Mouse (Mus musculus) embryo, embryonic 11.5 days (tissue): ENCODE results near the gene Ostf1.
A peak's percentile ranks its signal among the peaks of the same experiment; 100 is the strongest.

Source experiments
- DNase-seq: peaks from one replicate; pipeline ENCODE4 v3.0.0-alpha.2; 2012; ENCODE audit warnings: low read depth, low spot score

Gene Ostf1

DNA sequence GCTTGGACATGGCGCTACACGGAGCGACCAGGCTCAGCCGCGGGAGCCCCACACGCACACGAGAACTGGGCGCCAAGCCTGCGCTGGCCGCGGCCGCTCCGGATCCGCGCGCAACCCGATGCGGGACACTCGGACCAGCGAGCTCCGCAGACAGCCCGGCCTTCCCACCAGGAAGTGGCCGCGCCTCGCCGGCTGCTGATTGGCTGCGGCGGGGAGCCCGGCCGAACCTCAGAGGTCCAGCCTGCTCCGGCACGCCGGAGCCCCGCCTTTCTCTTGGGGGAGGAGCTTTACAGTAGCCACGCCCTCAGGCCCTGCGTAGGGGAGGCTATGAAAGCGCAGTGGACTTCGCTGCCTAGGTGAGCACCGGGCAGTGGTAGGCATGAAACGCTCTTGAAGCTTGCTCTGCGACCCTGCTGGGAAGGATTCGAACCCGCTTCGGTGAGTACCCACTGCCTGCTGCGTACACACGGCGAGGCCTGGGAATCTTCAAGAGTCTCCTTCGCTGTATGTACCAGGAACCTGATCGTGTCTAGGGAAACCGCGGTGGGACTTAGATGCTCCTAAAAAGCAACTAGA is at the start of gene Ostf1, which contains the start of gene Nmrk1:
Gene Ostf1 (minus strand): TSS at position 180 of the 576 bp plus-strand sequence.
Gene Nmrk1 (plus strand): TSS at position 307 of the 576 bp plus-strand sequence.
- DNase-seq: peak; percentile 87

DNA sequence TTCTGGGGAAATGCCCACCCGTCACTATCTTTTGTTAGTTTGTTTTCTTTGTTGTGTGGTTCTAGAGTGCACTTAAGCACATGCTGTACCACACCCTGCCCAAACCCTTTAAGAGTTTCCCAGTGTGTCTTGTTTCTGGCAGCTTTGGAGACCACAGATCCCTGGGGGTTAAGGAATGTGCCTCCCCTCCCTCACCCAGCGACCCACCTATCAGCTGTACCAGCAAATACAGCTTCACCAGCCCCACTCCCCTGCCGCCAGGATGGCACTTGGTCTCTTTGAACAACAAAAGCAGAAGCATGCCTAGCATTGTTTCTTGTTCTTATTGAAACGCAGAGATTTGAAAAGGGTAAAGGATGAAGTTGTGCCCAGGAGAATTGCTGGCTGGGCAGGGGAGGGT is 41.5 kb upstream of the Ostf1 start:
- no peak for DNase-seq

DNA sequence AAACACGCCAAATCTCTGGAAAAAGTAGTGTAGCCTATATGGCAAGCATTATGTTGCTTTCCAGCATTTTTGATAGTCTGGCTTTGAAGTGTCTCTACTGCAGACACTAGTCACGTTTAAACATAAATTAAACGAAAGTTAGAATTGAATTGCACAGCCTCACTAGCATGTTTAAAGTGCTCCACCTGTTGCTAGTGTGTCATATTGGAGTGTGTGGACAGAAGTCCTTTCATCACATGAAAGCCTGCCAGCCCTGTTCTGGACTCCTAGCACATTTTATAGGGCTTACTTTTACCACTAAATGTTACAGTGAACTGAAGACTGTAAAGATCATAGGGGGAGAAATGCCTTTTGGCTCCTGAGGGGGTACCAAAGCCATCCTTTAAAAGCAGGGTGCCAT is 40.9 kb upstream of the Ostf1 start:
- DNase-seq: no peak

DNA sequence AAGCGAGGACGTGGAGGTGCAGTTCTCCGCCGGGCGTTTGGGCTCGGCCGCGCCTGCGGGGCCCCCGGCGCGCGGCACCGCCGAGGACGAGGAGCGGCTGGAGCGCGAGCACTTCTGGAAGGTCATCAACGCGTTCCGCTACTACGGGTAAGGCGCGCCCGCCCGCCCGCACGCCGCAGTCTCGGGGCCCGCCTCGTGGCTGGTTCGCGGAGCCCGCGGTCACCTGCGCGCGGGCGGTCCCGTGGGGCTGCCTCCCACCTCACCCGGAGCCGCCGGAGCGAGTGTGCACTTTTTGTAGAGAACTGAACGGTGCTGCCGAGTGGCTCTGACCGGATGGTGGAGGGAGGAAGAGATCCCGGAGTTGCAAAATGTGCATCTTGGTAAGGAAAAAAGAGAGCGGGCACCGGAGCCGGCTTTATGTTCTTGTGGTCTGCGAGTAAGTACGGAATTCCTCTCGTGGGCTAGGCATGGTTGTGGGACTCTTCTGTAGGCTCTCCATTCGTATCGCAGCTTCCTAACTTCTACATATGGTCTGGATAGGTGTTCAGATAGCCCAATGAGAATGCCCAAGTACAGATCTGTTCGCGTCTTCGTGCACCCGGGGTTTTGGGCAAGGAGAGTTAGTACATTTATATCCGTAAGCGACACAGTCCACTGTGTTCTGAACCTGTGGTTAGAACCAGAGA is 39.6 kb upstream of the Ostf1 start:
- DNase-seq: peak; percentile 27

DNA sequence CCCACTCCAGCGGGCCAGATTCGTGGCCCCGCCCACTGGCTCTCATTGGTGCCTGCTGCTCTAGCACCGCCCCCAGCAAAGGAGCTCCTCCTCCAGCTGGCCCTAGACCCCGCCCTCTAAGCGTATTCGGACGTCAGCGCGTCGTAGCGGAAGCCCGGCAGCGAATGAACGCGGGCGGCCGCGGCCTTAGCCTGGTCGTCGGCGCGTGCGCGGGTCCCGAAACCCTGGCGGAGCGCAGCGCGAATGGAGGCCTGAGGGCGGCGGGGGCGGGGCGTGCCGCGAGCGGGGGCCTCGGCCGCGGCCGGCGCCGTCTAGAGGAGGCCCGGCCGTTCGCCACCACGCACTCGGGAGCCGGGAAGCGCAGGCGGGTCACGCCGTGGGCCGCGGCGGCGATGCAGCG is 39.0 kb upstream of the Ostf1 start, which contains the start of gene Carnmt1:
Gene Carnmt1 (plus strand): TSS at position 157 of the 400 bp plus-strand sequence.
- DNase-seq: peak; percentile 98

DNA sequence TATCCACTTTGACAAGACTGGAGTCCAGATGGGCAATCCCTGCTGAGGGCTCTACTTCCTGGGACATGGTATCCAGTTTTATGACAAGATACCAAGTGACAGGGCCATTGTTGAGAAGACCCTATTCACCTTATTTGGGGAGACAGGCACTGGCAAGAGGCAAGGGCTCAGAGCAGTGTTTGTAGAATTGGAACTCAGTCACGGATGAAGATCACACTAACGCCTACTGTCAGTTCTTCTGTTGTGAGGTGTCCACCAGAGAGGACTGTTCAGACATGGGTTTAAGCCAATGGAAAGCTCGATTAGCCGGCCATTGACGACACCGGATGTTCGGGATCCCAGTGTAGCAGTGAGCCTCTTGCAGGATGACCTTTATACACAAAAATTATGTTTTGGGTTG is 37.9 kb upstream of the Ostf1 start:
- DNase-seq: no peak

DNA sequence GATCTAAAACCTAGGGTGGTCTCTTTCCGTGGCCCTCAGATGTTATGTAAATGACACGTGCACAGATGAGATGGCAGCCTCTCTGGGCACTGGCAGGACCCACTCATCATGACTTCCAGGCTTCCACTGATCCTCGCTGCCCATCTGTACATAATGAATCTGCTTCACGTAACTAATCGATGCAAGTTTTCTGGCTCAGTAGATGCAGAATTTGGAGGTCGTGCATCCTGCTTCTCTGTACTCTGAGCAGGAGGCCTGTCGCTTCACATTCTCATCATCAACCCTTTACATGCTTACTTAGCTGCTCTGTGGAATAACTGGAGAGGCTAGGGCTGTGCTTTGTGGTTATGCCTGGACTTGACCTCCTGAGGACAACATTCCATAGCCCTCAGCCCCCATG is 35.3 kb upstream of the Ostf1 start:
- no peak for DNase-seq

DNA sequence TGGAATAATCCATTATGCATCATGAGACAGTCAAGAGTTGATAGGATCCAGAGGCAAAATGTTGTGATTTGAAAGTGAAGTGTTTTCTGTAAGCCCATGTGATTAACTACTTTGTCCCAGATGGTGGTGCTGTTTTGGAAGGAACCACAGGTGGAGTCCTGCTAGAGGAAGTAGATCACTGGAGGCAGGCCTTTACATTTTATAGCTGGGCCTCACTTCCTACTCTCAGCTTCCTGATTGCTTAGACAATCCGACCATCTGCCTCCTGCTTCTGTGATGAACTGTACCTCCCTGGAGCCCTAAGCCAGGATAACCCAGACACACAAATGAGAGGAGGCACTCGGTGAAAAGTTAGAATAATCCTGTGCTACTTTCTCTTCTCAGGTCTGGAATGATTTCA is 32.3 kb upstream of the Ostf1 start:
- DNase-seq: no peak

DNA sequence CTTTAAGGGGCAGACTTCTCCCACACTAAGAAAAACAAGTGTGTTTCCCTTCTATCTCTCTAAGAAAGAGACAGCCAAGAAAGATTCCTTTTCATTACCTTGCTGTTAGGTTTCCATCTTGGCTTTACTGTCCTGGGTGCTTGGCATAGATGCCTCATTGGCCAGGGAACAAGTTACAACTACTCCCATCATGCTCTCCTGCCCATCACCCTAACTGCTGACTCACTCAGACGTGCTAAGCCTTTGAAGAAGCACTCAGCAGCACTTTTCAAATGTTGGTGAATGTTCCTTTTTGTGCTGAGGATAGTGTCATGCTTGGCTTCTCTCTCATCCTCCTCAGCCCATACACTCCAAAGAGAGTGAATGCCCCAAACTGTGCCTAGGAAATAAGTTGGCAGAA is 30.1 kb upstream of the Ostf1 start:
- DNase-seq: no peak

DNA sequence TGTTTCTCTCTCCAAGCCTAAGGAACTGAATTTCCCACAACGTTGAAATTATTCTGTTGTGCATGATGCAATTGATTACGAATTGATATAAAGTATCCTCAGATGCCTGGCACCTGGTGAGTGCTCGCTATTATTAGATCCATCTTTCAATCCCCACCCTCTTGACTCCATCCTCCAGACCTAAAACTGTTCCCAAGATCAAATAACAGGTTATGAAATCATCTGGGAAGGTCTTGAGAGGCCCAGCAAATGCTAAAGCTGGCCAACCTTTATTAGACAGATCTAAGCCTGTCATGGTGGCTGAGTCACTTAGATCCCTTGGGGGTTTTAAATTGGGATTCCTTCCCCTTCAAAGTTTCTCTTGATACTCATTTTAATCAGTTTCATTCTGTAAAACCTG is 28.8 kb upstream of the Ostf1 start:
- DNase-seq: no peak

DNA sequence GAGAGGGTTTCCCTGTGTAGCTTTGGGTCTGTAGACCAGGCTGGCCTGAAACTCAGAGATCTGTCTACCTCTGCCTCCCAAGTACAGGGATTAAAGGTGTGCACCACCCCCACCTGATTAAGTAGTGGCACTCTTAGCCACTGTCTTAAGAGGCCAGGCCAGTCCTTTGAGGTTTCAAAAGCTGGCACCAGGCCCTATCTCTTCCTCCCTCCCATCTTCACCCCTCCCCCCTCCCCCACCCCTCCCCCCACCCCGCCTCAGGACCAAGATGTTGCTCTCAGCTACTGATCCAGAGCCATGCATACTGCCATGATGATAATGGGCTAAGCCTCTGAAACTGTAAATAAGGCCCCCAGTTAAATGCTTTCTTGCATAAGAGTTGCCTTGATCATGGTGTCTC is 27.7 kb upstream of the Ostf1 start:
- DNase-seq: no peak

DNA sequence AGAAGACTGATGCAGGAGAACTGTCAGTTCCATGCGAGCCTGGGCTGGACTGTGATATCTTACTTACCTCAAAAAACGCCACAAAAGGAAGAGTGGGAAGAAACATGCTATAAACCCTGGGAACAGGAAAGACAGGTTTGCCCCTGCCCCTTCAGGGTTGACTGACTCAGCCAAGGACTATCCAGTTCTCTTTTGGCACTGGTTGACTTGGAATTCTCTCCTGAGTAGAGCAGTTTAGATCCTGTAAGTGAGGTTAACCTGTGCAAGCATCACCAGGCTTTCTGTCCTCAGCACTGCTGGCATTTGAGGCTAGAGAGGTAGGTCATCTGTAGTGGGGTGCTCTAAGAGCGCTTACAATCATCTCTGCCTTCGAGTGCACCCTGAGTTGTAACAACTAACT is 26.9 kb upstream of the Ostf1 start:
- DNase-seq: no peak

DNA sequence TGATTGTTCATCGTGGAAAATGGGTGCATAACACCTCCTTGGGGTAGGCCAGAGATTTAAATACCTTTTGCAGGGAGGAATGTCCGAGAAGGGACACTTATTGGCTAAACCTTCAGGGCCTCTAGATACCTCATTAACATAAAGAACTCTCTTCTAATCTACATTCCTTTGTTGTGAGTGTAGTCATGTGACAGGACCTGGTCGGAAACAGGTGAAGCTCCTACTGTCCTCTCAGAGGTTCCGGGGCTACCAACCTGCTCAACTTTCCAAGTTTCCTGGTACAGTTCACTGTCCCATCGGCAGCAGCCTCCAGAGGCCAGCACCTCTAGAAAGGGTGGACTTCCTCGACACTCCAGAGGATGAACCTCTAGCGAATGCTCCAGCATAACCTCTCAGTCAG is 24.4 kb upstream of the Ostf1 start:
- no peak for DNase-seq

DNA sequence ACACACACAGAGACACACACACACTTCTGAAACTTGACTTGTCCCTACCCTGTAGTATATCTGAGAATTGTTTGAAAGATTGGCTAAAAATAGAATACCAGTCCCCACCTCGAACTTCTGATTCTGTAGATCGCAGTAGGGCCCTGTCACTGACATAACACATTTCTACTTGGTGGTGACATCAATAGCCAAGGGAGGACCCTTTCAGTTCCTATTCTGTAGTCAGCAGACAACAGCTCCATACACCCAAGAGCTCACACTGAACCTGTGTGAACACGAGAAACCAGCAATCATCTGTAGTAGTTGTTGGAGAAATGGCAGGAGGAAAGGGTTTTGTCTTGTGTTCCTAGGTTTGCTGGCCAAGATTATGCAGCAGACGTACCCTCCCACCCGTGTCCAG is 23.4 kb upstream of the Ostf1 start:
- DNase-seq: no peak

DNA sequence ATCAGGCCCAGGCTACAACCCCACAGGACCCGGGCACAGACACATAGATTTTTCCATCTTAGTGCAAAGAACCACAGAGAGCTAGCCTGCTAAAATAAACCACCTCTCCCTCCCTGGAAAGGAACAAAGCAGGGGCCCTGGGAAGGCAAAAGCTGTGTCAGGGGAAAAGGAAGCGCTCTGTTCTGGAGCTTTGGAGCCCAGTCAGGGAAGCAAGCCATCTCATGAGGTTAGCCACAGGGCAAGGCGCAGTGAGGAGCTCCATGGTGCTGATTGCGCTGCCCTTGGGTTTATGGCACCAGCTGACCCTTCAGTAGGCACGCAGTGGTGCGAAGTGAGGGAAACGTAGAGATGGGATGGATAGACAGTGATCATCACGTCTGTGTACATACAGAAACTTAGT is 22.7 kb upstream of the Ostf1 start:
- no peak for DNase-seq

DNA sequence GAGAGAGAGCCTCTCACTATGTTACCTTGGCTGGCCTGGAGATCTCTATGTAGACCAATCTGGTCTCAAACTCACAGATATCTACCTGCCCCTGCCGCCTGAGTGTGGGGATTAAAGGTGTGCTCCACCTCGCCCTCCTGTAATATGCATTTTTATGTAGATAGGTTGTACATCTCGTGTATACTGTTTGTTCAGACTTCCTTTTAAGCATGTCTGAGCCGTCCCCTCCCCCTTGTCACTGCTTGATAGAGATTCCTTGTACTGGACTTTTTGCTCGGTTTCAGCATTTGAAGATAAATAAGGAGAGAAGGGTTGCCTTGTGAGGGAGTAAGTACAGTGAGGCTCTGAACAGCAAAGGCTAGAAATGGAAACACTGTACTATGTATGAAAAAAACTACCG is 21.4 kb upstream of the Ostf1 start:
- DNase-seq: no peak

DNA sequence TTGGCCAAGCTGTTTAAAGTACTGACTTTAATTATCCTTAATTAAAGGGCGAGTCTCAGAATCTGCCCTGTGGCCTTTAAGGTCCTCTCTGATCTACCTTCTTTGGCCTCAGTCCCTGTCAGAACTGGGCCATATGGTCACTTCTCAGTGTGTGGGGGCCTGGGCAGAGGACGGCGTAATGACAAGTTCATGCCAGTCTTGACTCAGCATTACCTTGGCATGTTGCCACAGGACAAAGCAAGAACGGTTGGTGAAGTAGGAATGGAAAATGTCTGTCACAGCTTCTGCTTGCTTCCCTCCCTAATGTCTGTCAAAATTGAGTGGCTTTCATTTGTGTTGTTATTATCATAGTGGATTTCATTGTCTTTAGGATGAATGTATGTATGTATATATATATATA is 21.0 kb upstream of the Ostf1 start:
- no peak for DNase-seq

DNA sequence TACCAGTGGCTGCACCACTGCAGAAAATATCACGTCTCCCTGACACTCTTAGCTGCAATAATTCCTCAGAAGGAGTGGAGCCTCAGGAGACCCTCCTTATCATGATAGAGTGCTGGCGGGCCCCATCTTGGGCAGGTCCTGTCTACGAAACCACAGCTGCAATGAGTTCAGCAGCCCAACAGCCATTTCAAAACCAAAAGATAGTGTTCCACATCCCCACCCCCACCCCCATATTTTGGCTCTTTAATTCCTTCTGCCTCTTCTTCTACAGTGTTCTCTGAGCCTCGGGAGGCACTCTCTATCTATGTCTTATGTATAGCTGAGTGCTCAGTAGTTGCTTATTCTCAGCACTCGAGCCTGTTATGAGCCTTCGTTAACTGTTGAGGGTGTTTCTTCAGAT is 18.9 kb upstream of the Ostf1 start:
- no peak for DNase-seq

DNA sequence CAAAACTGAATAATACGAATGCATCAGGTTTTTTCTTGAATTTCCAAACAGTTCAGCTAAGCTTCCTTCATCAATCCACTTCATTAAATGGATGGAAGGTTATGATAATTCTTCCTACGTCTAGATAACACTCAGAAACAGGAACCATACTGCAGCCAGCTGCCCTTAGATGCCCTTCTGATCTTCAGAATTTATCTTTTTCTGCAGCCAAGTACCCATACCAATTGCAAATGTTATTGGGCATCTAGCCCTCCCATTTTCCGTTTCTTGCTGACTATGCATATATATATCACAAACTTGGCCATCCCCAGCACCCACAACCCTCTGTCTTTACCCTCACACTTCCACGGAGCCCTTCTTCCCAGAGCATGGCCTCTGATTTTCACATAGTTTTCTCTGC is 18.3 kb upstream of the Ostf1 start:
- DNase-seq: no peak

DNA sequence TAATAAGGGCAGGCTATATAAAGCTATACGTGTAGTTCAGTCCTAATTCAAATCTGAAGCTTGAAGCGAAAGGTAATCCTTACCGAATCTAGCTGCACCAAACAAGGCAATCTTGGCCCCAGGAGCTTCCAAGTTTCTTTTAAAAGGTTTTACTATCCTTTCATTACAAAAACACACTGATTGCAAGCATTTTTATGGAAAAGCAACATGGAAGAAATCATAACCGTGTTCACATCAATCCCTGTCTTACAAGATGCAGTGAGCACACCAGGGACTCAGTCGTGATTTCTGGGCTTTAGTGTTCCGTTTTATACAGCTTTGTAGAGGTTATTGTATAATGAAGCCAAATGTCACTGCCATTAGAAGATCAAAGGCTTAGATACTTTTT is 16.9 kb upstream of the Ostf1 start:
- no peak for DNase-seq

DNA sequence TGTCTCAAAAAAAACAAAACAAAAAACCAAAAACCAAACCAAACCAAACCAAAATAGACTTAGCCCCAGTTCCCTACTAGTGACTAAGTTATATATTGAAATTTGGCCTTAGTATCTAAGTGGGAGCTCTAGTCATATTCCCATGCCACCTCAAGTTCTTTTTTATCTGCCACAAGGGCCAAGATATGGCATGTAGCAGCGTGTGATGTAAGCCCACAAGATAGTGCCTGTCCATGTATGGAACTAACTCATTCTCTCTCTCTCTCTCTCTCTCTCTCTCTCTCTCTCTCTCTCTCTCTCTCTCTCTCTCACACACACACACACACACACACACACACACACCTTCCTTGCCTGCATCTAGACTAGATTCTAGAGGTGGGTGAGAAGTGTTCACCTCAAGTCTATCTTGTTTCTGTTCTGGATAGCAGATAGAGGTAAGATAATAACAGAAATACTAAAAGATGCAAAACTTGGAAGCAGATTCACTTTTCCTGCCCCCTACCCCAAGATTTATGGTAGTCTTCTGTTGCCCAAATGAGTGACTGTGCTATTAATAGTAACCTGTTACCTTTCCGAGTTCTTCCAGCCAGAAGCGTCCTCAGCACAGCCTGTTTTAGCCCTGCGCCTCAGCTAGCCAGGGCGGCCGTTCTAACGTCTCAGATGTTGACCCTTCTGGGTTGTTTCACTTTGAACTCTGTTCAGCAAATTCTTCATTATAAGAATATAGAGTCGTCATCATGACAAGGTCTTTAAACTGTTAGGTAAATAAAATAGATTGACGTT is 16.3 kb upstream of the Ostf1 start:
- DNase-seq: no peak

DNA sequence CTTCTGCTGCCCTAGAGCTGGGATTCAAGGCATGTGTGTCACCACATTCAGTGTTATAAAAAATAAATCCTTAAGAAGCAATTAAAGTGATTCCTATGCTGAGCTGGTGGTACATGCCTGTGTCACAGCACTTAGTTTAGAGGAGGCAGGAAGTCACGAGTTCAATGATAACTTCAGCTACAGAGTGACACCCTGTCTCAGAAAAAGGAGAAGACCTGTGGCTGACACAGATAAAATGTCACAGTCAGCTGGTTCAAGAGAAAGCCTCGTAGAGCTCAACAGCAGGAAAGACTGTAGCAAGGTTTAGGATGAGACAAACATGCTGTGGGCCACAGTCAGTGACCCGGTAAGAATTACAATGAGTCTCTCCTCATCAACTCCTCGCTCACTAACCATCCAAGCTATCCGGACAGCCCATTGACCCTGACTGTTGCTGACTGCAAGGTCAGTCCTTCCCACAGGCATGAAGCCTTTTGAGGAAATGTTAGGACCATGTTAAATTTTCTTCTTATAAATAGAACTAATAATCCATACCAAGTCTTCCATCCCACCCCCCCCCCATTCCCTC is 15.3 kb upstream of the Ostf1 start:
- no peak for DNase-seq

DNA sequence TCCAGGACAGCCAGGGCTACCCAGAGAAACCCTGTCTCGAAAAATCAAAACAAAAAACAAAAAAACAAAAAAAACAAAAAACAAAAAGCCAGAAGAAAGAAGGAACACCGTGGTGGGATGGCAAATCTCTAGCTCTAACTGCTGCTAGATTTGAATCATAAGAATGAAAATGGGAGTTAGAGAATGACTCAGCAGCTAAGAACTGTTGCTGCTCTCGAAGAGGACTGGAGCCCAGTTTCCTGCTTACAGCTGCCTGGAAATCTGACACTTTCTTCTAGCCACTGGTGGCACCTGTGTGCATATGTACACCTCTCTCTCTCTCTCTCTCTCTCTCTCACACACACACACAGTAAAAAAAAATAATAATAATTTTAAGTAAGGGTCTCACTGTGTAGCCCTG is 14.8 kb upstream of the Ostf1 start:
- DNase-seq: no peak
